Mouse (Mus musculus) monocyte, adult 5-6 weeks (primary cell): ENCODE data around the gene Krt75. TPM values are rescaled to one million over a fixed set of nuclear protein-coding genes. Genes with fewer than 3 reads are reported as not detected.

ENCODE experiments used
- ATAC-seq: fragments of 153-309, 156-312 bp; replicated peaks from 2 replicates; pipeline ENCODE4 v1.8.0; 2017; ENCODE audit warnings: mild to moderate bottlenecking; ENCODE audit not compliant: low TSS enrichment, insufficient number of reproducible peaks, severe bottlenecking, poor library complexity, low FRiP score
- total RNA-seq: library from RNA; stranded (forward); fragments of 200-1000, 200-491, 200-594 nt; gene quantifications from 3 replicates; pipeline ENCODE4 v1.2.3, GENCODE M21; 2017

Krt75 gene
- not detected in 3 replicates for total RNA-seq

GRCm38 (mm10) chr15:101573796-101574345 is at the start of gene Krt75:
Gene Krt75 (minus strand): TSS chr15:101573904.
- no peak for ATAC-seq

- ATAC-seq: no peak
Measured at GRCm38 (mm10) chr15:101599123-101599522, 25.4 kb upstream of the Krt75 start.

DNA sequence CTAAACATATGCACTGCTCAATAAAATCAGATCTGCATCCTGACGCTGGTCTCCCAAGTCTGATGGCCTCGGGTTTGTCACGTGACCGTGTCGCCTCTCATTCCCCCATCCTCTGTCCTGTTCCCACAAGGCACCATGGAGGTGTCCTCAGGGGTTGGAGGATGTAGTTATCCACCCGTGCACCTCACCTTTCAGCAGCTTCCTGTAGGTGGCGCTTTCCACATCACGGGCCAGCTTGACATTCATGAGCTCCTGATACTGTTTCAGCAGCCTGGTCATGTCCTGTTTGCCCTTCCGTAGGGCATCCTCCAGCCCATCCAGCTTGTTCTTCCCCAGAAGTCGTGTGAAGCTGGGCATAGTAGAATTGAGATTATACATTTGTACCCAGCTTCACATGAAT is 14.5 kb upstream of the Krt75 start:
- ATAC-seq: 0 out of 2 replicates have a peak, but pooled peaks have one; percentile 17

- no peak for ATAC-seq
Measured at GRCm38 (mm10) chr15:101584456-101584855, 10.8 kb upstream of the Krt75 start.

DNA sequence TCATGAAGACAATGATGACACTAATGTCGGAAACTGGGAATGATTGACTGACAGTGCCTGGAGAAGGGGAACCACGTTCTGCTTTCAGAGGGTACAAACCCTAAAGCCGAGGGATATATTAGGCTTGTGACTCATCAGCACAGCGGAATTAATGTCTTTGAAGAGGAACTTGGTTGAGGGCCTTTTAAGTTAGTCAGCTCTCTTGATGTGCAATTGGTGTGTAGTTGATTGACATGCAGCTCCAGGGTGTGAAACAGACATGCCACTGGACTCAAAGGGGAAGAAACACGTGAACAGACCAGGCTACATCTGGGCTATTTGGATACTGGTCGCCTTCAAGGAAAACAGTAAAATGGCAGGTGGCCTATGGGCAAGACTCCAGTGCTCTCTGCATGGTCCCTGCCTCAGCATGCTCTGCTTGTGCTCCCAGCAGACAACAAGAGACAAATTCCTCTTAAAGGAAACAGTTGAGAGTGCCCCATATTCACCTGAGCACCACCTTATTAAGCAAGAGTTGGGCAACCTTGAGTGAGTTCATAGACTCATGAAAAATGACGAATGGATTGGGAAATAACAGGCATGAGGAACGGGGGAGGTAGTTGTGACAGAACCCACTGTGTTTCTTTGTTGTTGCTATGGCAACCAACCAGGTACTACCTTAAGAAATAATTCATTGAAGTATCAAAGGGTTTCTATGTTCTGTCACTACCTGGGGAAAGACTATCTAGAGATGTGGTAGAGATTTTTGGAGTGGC is 9.7 kb upstream of the Krt75 start:
- no peak for ATAC-seq

DNA sequence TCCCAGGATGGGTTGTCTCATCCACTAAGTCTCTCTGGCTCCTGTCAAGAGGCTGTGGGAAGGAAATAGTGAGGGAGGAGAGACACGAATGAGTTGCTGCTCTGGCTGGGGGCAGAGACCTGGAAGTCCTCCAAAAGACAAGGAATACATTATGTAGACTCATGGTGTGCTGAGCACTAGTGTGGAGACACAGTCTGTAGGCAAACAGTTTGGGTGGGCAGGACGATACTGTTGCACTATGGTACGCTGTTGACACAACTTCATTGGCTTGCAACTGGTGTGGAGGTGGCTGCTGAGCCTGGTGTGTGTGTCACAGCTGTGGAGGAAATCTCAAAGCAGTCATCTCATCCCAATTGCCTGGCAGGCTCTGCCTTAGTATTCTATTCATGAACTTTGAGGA is 8.0 kb upstream of the Krt75 start:
- ATAC-seq: no peak

DNA sequence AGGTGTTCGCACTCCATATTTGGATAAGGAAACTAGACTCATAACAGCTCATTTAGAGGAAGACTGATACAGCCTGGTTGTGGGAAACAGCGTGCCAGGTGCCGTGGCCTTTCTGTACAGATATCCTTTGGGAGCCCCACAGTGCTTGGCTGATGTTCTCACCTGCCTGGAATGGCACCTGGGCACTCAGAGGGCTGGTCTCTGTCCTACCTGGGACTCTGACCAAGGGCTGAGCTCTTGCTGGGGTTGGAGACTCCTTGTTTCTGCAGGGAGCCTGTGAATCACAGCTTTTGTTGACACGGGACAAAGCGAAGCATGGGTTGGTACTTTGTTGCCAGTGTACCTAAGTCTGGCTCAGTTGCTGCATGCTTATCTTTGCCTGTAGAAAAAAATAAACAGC is 1.8 kb upstream of the Krt75 start:
- no peak for ATAC-seq

- ATAC-seq: no peak
Measured at GRCm38 (mm10) chr15:101567780-101568179, 5.9 kb downstream of the Krt75 start.

- no peak for ATAC-seq
Measured at GRCm38 (mm10) chr15:101562850-101563249, 10.9 kb downstream of the Krt75 start, which contains the start of gene Krt90. Gene Krt90 (minus strand): TSS chr15:101562950.

DNA sequence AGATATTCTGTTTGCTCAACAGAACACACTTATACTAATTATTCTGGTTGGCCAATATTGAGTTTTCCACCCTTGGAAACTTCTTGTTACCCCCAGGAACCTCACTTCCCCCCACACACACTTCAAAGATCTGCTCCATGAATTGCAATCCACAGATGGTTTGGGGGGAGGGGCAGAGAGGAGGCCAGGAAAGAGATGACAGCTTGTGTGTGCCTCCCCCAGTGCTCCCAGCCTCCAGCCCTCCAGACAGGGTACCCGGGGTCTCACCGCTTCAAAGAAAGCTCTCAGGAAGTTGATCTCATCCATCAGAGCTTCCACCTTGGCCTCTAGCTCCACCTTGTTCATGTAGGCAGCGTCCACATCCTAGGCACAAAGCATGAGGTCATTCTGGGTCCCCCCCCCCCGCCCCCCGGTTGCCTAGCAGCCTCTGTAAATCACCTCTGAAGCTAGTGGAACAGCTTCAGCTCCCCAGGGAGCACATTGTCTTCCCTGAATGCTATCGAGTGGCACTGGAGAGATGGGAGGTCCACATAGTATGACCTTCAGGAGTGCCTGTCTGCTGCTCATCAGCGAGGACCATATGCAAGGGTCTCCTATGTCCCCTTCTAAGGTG is 15.6 kb downstream of the Krt75 start:
- no peak for ATAC-seq

DNA sequence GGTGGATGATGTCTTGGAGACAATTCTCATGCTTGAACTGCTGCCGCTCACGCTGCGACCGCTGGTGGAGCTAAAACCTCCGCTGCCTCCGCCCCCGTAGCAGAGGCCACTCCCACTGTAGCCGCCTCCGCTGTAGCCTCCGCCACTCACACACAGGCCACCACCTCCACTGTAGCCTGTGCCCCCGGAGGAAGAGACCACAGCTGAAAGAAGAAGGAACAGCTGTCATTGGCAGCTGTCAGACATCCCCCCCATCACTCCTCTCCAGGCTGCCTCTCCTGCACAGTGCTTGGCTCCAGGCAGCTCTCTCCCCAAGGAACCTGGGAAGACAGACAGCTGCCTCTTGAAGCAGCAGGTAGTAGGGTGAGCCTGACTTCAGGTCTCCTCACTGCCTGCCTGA is 20.5 kb downstream of the Krt75 start:
- ATAC-seq: no peak

DNA sequence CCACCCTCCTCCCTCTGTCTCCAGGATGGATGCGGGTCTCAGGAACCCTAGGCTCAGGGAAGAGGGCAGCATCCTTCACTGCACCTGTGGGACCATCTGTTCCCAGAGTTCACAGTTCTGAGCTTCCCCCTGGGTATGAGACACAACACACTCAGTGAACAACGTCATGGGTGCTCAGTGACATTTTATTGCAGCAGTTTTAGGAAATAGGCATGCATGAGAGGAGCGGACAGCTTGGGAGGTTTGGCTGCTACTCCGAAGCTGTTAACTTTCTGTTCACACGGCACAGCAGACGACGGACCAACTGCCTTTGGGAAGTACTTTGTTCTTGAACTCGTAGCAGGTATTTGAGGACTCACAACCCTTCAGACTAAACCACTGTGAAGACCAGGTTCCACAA is 21.5 kb downstream of the Krt75 start:
- ATAC-seq: no peak

GRCm38 (mm10) chr15:101550567-101550966 is 23.1 kb downstream of the Krt75 start, which contains the start of gene Krt82:
Gene Krt82 (minus strand): TSS chr15:101550667.
- ATAC-seq: no peak

- no peak for ATAC-seq
Measured at GRCm38 (mm10) chr15:101544478-101544877, 29.2 kb downstream of the Krt75 start.

DNA sequence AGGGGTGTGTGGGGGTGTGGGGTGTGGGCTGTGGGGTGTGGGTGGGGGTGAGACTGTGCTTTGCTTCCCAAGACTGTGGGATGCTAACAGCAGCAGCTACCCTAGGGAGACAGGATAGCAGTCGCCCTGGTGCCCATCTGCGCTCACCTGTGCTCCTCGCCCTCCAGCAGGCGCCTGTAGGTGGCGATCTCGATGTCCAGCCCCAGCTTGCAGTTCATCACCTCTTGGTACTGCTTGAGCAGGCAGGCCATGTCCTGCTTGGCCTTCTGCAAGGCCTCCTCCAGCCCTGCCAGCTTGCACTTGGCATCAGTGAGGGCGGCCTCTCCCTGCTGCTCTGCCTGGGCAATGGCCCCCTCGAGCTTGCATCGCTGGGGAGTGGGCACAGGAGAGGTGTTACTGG is 31.2 kb downstream of the Krt75 start:
- ATAC-seq: no peak

DNA sequence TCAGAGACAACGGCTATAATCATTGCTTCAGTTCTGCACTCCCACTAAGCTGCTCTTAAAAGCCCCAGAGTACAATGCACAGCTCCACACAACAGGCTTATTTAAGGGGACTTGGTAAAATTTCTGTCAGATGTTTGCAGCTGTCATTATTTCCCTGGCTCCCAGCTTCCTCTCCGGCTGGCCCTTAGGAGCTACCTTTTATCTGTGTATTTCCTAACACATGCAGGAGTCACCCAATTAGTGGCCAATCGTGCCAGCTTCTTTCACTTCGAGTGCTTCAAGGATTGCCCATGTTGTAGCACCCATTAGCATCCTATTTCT is 35.2 kb downstream of the Krt75 start:
- no peak for ATAC-seq

- ATAC-seq: no peak
Measured at GRCm38 (mm10) chr15:101537864-101538579, 35.7 kb downstream of the Krt75 start.

DNA sequence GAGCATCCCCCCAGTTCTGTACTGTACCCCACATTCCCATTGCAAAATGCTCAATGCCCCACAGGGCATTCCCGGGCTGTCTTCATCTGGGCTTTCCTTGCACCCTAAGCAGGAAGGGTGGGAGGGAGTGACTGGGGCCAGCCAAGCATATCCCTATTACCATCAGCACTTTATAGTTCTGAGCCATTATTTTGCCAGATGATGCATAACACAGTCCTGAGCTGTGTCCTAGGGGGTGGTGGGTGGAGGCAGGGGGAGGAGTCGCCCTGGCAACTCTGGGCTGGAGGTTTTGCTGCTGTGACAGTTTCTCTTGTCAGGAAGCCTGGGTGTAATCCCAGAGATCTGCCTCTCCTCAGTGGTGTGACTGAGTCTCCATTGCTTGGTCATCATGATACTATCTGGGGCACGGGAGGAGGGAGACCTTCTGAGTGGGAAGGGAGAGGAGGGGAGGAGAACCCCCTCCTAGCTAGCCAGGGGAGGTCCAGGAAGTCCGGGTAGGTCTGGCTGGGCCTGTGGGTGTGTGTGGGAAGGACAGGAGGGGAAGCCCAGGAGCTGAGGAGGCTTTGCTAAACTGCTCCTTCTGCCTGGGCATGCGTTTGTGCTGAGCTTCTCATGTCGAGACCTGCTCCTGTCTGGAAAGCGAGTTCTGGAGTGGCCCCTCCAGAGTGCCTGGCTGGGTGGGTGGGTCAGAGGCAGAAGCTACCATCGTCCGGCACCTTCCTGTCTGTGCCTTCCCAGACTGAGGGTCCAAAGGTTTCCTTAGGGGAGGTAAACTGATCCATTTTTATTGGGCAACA is 37.5 kb downstream of the Krt75 start:
- ATAC-seq: no peak

DNA sequence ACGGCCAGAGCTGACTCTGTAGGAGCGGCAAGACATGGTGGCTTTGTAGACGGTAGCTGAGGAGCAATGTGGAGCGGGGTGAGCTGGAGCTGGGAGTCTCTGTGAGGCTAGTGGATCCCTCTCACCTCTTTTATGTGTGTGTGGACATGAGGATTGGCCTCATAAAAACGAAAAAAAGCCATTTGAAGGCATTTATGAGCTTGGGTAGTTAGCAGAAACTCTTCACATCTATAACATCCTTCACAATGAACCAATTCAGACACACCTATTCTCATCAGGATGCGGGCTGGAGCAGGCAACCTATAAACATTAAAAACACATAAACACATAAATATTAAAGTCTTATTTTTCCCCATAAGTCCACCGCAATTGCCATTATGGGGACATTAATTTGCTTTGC is 41.0 kb downstream of the Krt75 start, which contains the start of gene Krt84:
Gene Krt84 (minus strand): TSS at position 101 of the 400 bp plus-strand sequence.
- no peak for ATAC-seq
